Mouse (Mus musculus): ENCODE results near the gene Cmip.

GRCm38 (mm10) chr8:117302072-117302471, 45.2 kb downstream of the Cmip start:
- TF ChIP-seq CTCF (IDR thresholded peaks at IDR 0.05; ENCODE audit: low read depth) (no peak), EP300 (IDR thresholded peaks at IDR 0.05; ENCODE audit: low read depth) (no peak)

All from liver, postnatal 0 days (tissue).